Mouse (Mus musculus): Measurements from ENCODE around the gene Gm20388.

- TF ChIP-seq CTCF (IDR thresholded peaks at IDR 0.05; ENCODE audit: low read depth) (no peak), EP300 (IDR thresholded peaks at IDR 0.05; ENCODE audit: low read depth) (no peak)
These were observed 787.8 kb downstream of the Gm20388 start for GRCm38 (mm10) chr8:120698426-120698825.
